Mouse (Mus musculus) hindbrain, postnatal 0 days (tissue): Measurements from ENCODE around the gene Fpr1. TPM values are rescaled to one million over a fixed set of nuclear protein-coding genes. Genes with fewer than 3 reads are reported as not detected.

Experiments used
- ATAC-seq: fragments of 200-750 bp; cut with Nextera tagmentation; 2 replicates; pipeline ENCODE4 v1.8.0; 2017; ENCODE audit warnings: mild to moderate bottlenecking, moderate TSS enrichment, moderate library complexity
- DNase-seq: peaks from one replicate; pipeline ENCODE4 v3.0.0-alpha.2; 2015; ENCODE audit warnings: low spot score
- H3K27ac ChIP-seq: fragments of 300-500 bp; sonication (generic); 2 replicates; pipeline ENCODE4 v1.5.1; 2014; ENCODE audit warnings: mild to moderate bottlenecking
- H3K27me3 ChIP-seq: fragments of 300-500 bp; sonication (generic); 2 replicates; pipeline ENCODE4 v1.6.1; 2014; ENCODE audit warnings: low read length, mixed read lengths; ENCODE audit not compliant: insufficient read depth
- H3K36me3 ChIP-seq: fragments of 300-500 bp; sonication (generic); 2 replicates; pipeline ENCODE4 v1.6.1; 2014; ENCODE audit warnings: low read length, mixed read lengths; ENCODE audit not compliant: insufficient read depth
- H3K4me1 ChIP-seq: fragments of 300-500 bp; sonication (generic); 2 replicates; pipeline ENCODE4 v1.6.1; 2014; ENCODE audit warnings: antibody characterized with exemption, low read length, mixed read lengths; ENCODE audit not compliant: insufficient read depth
- H3K4me2 ChIP-seq: fragments of 300-500 bp; sonication (generic); 2 replicates; pipeline ENCODE4 v1.6.1; 2014; ENCODE audit warnings: low read depth, mild to moderate bottlenecking, low read length, moderate library complexity, mixed read lengths
- H3K4me3 ChIP-seq: fragments of 300-500 bp; sonication (generic); 2 replicates; pipeline ENCODE4 v1.5.1; 2014; ENCODE audit warnings: low read length
- H3K9ac ChIP-seq: fragments of 300-500 bp; sonication (generic); replicated peaks from 2 replicates; pipeline ENCODE4 v1.6.1; 2014; ENCODE audit warnings: mild to moderate bottlenecking, low read length, moderate library complexity, mixed read lengths
- H3K9me3 ChIP-seq: fragments of 300-500 bp; sonication (generic); 2 replicates; pipeline ENCODE4 v1.6.1; 2016; ENCODE audit warnings: low read length, mixed read lengths
- CTCF ChIP-seq: IDR thresholded peaks from 2 replicates; pipeline ENCODE4 v1.5.1; 2016; ENCODE audit warnings: antibody characterized with exemption, control low read depth, low read depth
- WGBS: fragments of 180-500 bp; shearing (Covaris S2); extraction: QIAGEN DNeasy Blood & Tissue Kit; methylation state at CpG from one replicate; pipeline ENCODE4 v1.1.7; 2014; 5-methylcytosine and 5-hydroxymethylcytosine counted together
- polyA plus RNA-seq: library from polyadenylated mRNA; unstranded; fragments of >200 nt; fragmentation: Nextera tagmentation; extraction: Ambion mirVana; gene quantifications from 2 replicates; pipeline ENCODE4 v1.2.1, GENCODE M21; 2015
- total RNA-seq: library from RNA; depleted of rRNA; stranded (reverse); fragments of >200 nt; gene quantifications from 2 replicates; pipeline ENCODE4 v1.2.3, GENCODE M21; 2014

The Fpr1 gene
- total and polyA plus RNA-seq, 2 experiments from 2014 or later, result not detected

- DNase-seq, result no peak
- no peak overlapping the region for H3K9ac ChIP-seq
- no peak for TF ChIP-seq CTCF
These were observed 44.5 kb downstream of the Fpr1 start for GRCm38 (mm10) chr17:17839276-17839675.

DNA sequence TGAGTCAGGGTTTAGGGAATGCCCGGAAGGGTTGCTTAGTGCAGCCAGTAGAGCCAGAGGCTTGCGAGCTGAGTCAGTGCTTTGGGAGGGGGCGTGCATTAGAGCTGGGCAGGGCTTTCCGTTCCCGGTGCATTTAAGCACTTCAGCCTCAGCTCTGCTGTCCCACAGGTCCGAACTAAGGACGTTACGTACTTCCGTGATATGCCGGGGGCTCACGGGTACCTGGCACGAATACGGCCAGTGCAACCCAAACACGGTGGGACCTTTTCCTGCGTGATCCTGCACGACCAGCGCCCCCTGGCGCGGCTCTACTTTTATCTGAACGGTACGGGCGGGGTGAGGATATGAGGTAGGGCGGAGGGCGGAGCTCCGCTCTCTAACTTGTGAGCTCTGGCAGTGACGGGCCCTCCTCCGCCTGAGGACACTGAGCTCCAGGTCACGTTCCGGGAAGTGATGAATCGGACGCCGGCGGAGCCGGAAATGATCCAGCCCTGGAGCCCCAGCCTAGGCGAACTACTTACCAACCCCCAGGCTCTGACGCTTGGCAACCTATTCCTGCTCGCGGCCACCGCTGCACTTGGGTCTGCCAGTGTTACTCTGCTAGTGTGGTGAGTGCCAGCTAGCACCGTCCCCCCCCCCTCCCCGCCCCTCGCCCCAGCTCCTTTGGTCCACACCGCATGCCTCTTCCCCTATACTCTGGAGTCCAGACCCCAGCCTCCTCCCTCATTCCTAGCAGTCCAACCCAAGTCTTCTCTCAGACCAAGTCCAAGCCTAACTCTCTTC, 45.6 kb downstream of the Fpr1 start:
- TF ChIP-seq CTCF, result peak; percentile 80
- peak overlapping the region; percentile 56 for H3K9ac ChIP-seq
- H3K4me3 ChIP-seq, result peak overlapping the region; percentile 45
- H3K4me1 ChIP-seq, result peaks cover 9% of the 10 kb centered on the region; the same call in 1 of the 2 replicates
- H3K27me3 ChIP-seq, result no peaks in the 10 kb centered on the region
- under 1% methylated on average over 43 of the region's 43 CpGs for WGBS
- H3K4me2 ChIP-seq, result peak overlapping the region; percentile 63
- peak; percentile 98 for ATAC-seq
- peak; percentile 97 for DNase-seq
- H3K9me3 ChIP-seq, result no peaks in the 10 kb centered on the region
- H3K36me3 ChIP-seq, result peaks cover 5% of the 10 kb centered on the region; the same call in 1 of the 2 replicates
- peak overlapping the region; percentile 81 for H3K27ac ChIP-seq

More at GRCm38 (mm10) chr17:17839276-17839675, 44.5 kb downstream of the Fpr1 start:
- WGBS, result 93% methylated on average over 2 of the region's 2 CpGs
- Histone ChIP-seq H3K4me2 (peak overlapping the region; percentile 63; the same call in 1 of the 2 replicates), H3K9me3 (no peaks in the 10 kb centered on the region), H3K27me3 (no peaks in the 10 kb centered on the region), H3K4me3 (no peak overlapping the region), H3K36me3 (peaks cover 5% of the 10 kb centered on the region; the same call in 1 of the 2 replicates), H3K27ac (no peak overlapping the region), H3K4me1 (peaks cover 7% of the 10 kb centered on the region; the same call in 1 of the 2 replicates)
- ATAC-seq, result no peak

DNA sequence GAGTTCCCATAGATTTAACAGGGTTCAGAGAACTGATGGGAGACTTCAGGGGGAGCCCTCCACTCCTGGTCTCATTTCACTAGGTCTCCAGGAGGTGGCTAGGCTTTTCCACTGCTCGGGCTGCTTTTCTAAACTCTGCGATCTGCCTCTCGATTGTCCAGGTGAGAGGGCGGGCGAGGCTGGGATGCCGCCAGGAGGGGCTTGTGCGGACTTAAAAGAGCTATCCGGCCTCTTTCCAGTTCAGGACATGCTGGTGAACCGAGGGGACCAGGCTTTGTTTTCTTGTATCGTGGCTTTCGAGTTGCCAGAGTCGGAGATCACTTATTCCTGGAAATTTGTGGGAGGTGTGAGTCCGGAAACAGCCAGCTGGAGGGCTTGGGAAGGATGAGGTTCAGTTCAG, 46.3 kb downstream of the Fpr1 start:
- DNase-seq, result no peak

DNA sequence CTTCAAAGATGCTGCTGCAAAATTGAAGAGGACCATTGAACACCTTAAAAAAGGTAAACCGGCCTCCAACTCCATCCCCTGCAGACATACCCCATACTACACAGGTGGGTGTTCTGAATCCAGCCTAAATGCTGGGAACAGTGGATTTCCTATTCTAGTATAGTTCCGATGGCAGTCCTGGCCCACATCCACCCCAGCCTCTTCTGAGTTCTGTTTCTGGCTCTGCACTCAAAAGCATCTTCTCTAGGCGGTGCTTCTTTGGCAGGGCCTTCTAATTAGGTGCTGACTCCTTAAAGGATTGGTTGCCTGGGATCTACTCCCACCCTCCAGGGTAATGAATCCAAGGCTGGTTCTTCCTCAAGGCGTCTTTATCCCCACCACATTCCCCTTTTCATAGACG, 47.6 kb downstream of the Fpr1 start:
- Histone ChIP-seq H3K27ac (no peak overlapping the region), H3K4me2 (no peak overlapping the region), H3K4me3 (no peak overlapping the region), H3K27me3 (no peaks in the 10 kb centered on the region), H3K4me1 (peaks cover 9% of the 10 kb centered on the region), H3K9ac (no peak overlapping the region), H3K9me3 (no peaks in the 10 kb centered on the region), H3K36me3 (peaks cover 11% of the 10 kb centered on the region)
- TF ChIP-seq CTCF, result no peak
- WGBS, result 53% methylated on average over 5 of the region's 5 CpGs
- ATAC-seq (no peak), DNase-seq (no peak)

More for the DNA sequence above, 46.3 kb downstream of the Fpr1 start:
- Histone ChIP-seq H3K9me3 (no peaks in the 10 kb centered on the region), H3K4me2 (peak overlapping the region; percentile 63), H3K4me1 (peaks cover 9% of the 10 kb centered on the region; the same call in 1 of the 2 replicates), H3K9ac (peak overlapping the region; percentile 56), H3K27me3 (no peaks in the 10 kb centered on the region), H3K36me3 (peaks cover 5% of the 10 kb centered on the region; the same call in 1 of the 2 replicates), H3K4me3 (peak overlapping the region; percentile 45), H3K27ac (peak overlapping the region; percentile 81)
- WGBS, result 9% methylated on average over 13 of the region's 13 CpGs
- TF ChIP-seq CTCF, result 0 out of 2 replicates have a peak, but pooled peaks have one; percentile 13
- no peak for ATAC-seq

GRCm38 (mm10) chr17:17834896-17835295, 48.8 kb downstream of the Fpr1 start:
- Histone ChIP-seq H3K4me1 (peaks cover 18% of the 10 kb centered on the region), H3K4me3 (no peak overlapping the region), H3K9me3 (no peaks in the 10 kb centered on the region), H3K36me3 (peaks cover 11% of the 10 kb centered on the region), H3K9ac (no peak overlapping the region), H3K4me2 (no peak overlapping the region), H3K27me3 (no peaks in the 10 kb centered on the region), H3K27ac (no peak overlapping the region)
- no peak for ATAC-seq
- WGBS, result 10% methylated on average over 1 of the region's 1 CpGs
- DNase-seq, result no peak
- TF ChIP-seq CTCF, result no peak

GRCm38 (mm10) chr17:17830731-17831130, 53.0 kb downstream of the Fpr1 start:
- peaks cover 6% of the 10 kb centered on the region for H3K36me3 ChIP-seq
- H3K9ac ChIP-seq, result peak overlapping the region; percentile 89
- no peaks in the 10 kb centered on the region for H3K27me3 ChIP-seq
- peak overlapping the region; percentile 99; the same call in 1 of the 2 replicates for H3K27ac ChIP-seq
- no peaks in the 10 kb centered on the region for H3K9me3 ChIP-seq
- 63% methylated on average over 7 of the region's 7 CpGs for WGBS
- H3K4me1 ChIP-seq, result peaks cover 13% of the 10 kb centered on the region
- peak overlapping the region; percentile 94 for H3K4me2 ChIP-seq
- ATAC-seq, result no peak
- DNase-seq, result no peak
- H3K4me3 ChIP-seq, result peak overlapping the region; percentile 87; the same call in 1 of the 2 replicates
- TF ChIP-seq CTCF, result no peak
